Mouse (Mus musculus): ENCODE measurements at regions not wholly inside any gene's neighbourhood (a gene's known extent, or its start where the extent isn't known, plus 50 kb on each side); places are given as distances from the start of the nearest gene placed in this dataset.
"Not testable (repeated sequence)": the region's sequence is repeated elsewhere in the genome, so short reads cannot be mapped to it uniquely, and the experiment has no call there.

DNA sequence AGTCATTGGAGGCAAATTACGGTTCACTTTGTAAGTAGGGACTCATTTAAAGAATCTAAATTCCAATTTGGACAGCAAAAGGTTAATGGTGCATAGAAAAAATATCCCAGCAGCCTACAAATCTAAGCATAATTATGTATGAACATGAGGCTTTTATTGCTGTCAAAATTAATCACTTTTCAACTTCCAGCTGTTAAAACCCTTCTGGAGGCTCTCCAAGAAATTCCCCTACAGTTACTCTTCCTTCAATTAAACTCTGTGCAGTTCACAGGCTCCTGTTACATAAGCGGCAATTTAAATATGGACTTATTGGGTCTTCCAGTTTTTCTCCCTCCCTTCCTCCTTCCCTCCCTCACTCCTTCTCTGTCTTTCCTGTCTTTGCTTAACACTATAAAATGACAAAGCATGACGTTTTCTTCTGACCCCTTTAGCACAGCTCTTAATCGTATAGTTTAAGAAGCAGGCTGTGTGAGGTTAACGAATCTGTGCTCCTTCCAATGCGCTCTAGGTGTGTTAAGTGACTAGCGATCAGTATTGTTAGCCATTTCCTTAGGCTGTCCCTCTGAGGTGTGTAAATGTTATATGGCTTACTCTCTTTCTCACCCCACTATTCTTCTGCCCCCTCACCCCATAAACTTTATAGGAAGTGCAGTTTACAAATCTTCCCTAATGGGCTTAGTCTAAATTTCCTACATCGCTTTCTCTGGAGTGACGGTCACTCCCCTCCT, 247.0 kb downstream of the Enc1 start:
- DNase-seq (ENCODE audit: low read depth, low spot score) = no peak

- no peak for DNase-seq (ENCODE audit: low read depth, low spot score)
Observed at GRCm38 (mm10) chr13:97486490-97486889, 245.6 kb downstream of the Enc1 start.

GRCm38 (mm10) chr13:97485886-97486285, 245.0 kb downstream of the Enc1 start:
- no peak for DNase-seq (ENCODE audit: low read depth, low spot score)

GRCm38 (mm10) chr13:97484808-97485545, 244.1 kb downstream of the Enc1 start:
- DNase-seq (ENCODE audit: low read depth, low spot score) = no peak

GRCm38 (mm10) chr13:97483681-97484080, 242.8 kb downstream of the Enc1 start:
- DNase-seq (ENCODE audit: low read depth, low spot score) = no peak

- no peak for DNase-seq (ENCODE audit: low read depth, low spot score)
Observed at GRCm38 (mm10) chr13:97482439-97482946, 241.6 kb downstream of the Enc1 start.

DNA sequence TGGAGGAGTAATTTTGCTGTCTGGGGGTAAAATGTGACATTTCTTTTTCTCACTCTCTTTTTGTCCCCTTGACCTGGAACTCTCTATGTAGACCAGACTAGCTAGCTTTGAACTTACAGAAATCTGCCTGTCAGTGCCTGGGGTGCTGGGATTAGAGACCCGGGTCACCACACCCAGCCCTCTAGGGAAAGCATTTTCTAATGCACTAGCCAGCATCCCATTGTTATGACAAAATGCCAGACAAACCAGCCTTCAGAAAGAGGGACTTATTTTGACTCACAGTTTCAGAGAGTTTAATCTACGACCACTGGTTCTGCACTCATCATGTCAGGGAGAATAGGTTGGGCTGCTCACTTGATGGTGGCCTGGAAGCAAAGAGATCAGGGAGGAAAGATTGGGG, 240.4 kb downstream of the Enc1 start:
- DNase-seq (ENCODE audit: low read depth, low spot score) = no peak

DNA sequence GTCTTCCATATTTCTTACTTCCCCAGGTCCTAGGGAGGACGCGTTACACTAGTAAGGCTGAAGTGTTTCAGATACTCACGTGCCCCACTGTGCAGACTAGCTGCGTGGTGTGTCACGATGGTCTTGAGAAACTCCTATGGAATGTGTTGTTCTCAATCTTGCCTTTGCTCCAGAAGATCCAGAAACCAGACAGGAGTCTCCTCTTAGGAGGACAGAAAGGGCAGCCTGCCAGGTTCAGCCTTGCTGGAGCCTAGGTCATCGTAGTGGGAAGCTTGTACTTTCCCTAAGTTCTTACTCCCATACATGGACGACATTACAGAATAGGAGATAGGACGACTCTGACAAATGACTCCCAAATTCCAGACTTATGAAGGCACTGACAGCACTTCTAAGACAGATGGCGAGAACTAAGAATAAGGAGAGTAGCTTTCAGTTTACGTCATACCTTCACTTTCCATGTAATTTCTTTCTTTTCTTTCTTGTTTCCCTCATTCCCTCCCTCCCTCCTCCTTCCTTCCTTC, 238.2 kb downstream of the Enc1 start:
- DNase-seq (ENCODE audit: low read depth, low spot score) = no peak

GRCm38 (mm10) chr13:97473971-97474365, 233.1 kb downstream of the Enc1 start:
- DNase-seq (ENCODE audit: low read depth, low spot score) = no peak

DNA sequence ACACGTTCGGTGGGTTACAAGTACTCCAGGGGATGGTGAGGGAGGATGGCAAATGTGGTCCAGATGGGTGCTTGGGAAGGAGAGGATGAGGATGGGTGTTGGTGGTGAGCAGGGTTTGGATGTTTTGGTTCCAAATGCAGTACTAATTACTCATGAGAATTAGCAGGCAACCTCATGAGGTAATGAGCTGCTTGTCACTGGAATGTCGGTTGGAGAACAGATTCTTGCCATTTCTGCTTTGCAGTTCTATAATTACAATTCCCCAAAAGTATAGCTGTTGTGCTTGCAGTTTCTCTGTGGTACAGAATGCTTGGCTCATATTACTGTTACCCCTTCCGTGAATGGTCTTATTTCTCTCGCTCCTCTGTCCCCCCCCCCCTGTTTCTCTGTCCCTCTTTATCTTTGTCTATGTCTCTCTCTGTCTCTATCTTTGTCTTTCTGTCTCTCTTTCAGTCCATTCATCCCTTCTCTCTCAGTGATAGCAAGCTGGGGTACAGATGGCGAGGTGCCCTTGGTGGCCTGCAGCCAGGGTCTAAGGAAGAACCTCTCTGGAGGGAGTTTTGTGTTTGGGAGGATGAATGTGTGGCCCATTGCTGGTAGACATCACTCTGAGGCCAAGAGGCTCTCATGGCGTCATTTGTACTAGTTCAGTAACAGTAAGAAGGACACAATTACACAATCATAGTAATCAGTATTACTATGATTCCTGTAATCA, 232.5 kb downstream of the Enc1 start:
- no peak for DNase-seq (ENCODE audit: low read depth, low spot score)

GRCm38 (mm10) chr13:97469999-97470398, 229.1 kb downstream of the Enc1 start:
- DNase-seq (ENCODE audit: low read depth, low spot score) = no peak

DNA sequence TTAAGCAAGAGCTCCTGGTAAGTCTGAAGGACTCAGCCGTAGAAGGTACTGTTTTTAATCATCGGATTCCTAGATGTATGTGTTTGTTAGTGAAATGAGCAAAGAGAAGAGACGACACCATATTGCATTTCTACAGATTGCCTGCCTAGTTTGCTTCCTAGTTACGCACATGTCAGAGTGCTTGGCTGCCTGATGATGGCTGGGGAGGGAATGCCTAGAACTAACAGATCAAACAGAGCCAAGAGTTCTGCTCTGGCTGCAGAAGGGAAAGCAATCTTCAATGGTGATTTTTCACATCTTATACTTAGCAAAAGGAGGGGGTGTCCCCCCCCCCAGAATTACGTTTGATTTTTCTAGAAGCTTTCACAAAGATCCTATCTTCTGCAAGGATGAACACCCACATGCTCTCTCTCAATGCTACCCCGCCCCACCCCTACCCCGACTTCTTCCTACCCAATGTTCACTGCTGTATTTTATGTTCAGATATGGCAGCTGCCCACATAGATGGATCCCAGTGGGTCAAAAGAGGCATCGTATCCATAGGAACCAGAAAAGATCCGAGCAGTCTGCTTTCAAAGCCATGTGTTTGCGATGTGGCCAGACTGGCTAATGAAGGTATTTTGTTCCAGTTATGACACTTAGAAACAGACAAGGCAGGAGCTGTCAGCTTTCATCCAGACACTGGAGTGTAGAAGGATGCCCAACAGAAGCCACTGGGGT, 228.1 kb downstream of the Enc1 start:
- DNase-seq (ENCODE audit: low read depth, low spot score) = no peak

- not testable (repeated sequence) for DNase-seq (ENCODE audit: low read depth, low spot score)
Observed at GRCm38 (mm10) chr13:97466585-97466984, 225.7 kb downstream of the Enc1 start.

DNA sequence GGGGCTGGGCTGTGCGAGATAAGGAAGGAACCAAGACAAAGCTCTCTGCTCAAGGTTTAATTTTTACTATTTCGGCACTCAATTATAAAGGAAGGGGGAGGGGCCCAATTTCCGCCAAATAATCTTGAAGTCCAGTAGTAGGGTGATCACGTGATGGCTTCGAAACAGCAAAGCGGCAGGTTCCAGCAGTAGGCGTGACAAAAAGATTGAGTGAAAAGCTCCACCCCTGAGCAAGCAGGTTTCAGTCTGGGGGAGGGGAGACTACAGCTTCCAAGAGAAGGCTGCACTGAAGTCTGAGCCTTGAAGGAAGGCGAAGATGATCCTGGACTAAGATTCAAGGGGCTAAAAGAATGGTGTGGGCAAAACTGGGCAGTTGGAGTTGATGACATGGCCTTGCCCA, 222.9 kb downstream of the Enc1 start:
- no peak for DNase-seq (ENCODE audit: low read depth, low spot score)

- no peak for DNase-seq (ENCODE audit: low read depth, low spot score)
Observed at GRCm38 (mm10) chr13:97462884-97463235, 222.0 kb downstream of the Enc1 start.

GRCm38 (mm10) chr13:97462110-97462883, 221.4 kb downstream of the Enc1 start:
- no peak for DNase-seq (ENCODE audit: low read depth, low spot score)

- DNase-seq (ENCODE audit: low read depth, low spot score) = no peak
Observed at GRCm38 (mm10) chr13:97461207-97461606, 220.3 kb downstream of the Enc1 start.

DNA sequence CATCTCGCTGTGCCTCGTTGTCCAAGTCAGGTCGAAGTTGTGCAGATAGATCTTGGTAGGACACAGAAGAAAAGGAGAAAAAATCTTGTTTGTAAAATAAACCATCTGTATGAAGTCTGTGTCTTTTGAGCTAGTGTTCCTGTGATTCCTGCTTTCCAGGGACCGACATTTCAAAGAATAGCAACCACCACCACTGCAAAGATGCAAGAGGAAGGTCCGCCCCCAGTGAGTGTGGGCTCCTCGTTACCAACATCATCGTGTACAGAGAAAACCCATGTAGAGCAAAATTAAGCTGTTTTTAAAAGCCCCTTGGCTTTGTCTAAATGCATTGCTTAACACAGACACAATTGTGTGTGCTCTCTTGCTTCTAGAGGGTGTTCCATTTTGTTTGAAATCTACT, 218.2 kb downstream of the Enc1 start:
- no peak for DNase-seq (ENCODE audit: low read depth, low spot score)

- no peak for DNase-seq (ENCODE audit: low read depth, low spot score)
Observed at GRCm38 (mm10) chr13:97455961-97456360, 215.1 kb downstream of the Enc1 start.

DNA sequence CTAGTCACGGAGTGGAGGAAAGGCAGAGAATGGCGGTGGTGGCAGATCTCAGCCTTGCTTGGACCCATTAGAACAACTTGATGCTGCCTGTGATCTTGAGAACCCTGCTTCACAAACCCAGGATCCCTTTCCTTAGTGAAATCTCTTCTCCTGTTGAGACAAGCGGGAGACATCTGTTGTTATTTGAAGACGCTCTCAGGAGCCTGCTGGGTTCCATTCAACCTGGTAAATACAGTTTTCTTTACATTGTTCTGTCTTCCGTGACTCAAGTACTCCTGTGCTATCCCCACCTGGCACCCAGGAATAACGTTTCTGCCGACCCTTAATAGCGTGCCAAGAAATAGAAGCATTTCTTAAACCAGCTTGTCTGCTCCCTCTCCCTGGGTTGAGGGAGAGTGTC, 213.8 kb downstream of the Enc1 start:
- no peak for DNase-seq (ENCODE audit: low read depth, low spot score)

GRCm38 (mm10) chr13:97453469-97453868, 212.6 kb downstream of the Enc1 start:
- DNase-seq (ENCODE audit: low read depth, low spot score) = no peak

All from embryo, embryonic 11.5 days (tissue).